Mouse (Mus musculus) midbrain, embryonic 11.5 days (tissue): ENCODE results near the gene Plekho2. TPM values are rescaled to one million over a fixed set of nuclear protein-coding genes. Genes with fewer than 3 reads are reported as not detected.

Experiments
- ATAC-seq: fragments of 200-750 bp; cut with Nextera tagmentation; 2 replicates; pipeline ENCODE4 v1.8.0; 2017; ENCODE audit warnings: moderate TSS enrichment, moderate library complexity; ENCODE audit not compliant: low FRiP score
- DNase-seq: peaks from one replicate; pipeline ENCODE4 v3.0.0; 2015; ENCODE audit warnings: low spot score; ENCODE audit errors: missing footprints
- H3K27ac ChIP-seq: fragments of 300-500 bp; sonication (generic); 2 replicates; pipeline ENCODE4 v1.5.1; 2014; ENCODE audit warnings: low read depth, low read length
- H3K27me3 ChIP-seq: fragments of 300-500 bp; sonication (generic); 2 replicates; pipeline ENCODE4 v1.6.1; 2014; ENCODE audit warnings: mild to moderate bottlenecking, low read length, moderate library complexity, mixed read lengths; ENCODE audit not compliant: control insufficient read depth, insufficient read depth
- H3K36me3 ChIP-seq: fragments of 300-500 bp; sonication (generic); 2 replicates; pipeline ENCODE4 v1.6.1; 2014; ENCODE audit warnings: mild to moderate bottlenecking, low read length, moderate library complexity, mixed read lengths; ENCODE audit not compliant: control insufficient read depth, insufficient read depth
- H3K4me1 ChIP-seq: fragments of 300-500 bp; sonication (generic); 2 replicates; pipeline ENCODE4 v1.6.1; 2014; ENCODE audit warnings: low read length; ENCODE audit not compliant: control insufficient read depth, insufficient read depth
- H3K4me2 ChIP-seq: fragments of 300-500 bp; sonication (generic); 2 replicates; pipeline ENCODE4 v1.6.1; 2014; ENCODE audit warnings: mild to moderate bottlenecking, moderate library complexity
- H3K4me3 ChIP-seq: fragments of 300-500 bp; sonication (generic); 2 replicates; pipeline ENCODE4 v1.5.1; 2014; ENCODE audit warnings: low read depth, low read length
- H3K9ac ChIP-seq: fragments of 300-500 bp; sonication (generic); 2 replicates; pipeline ENCODE4 v1.6.1; 2014; ENCODE audit warnings: low read length
- H3K9me3 ChIP-seq: fragments of 300-500 bp; sonication (generic); 2 replicates; pipeline ENCODE4 v1.6.1; 2016; ENCODE audit warnings: low read length; ENCODE audit not compliant: control insufficient read depth
- WGBS: fragments of 180-500 bp; shearing (Covaris S2); extraction: QIAGEN DNeasy Blood & Tissue Kit; methylation state at CpG from one replicate; pipeline ENCODE4 v1.1.7; 2014; 5-methylcytosine and 5-hydroxymethylcytosine counted together
- polyA plus RNA-seq: library from polyadenylated mRNA; unstranded; fragments of >200 nt; fragmentation: Nextera tagmentation; extraction: Ambion mirVana; gene quantifications from 2 replicates; pipeline ENCODE4 v1.2.1, GENCODE M21; 2014

The Plekho2 gene
- polyA plus RNA-seq, 1 experiment from 2014 or later: 8.2 TPM

DNA sequence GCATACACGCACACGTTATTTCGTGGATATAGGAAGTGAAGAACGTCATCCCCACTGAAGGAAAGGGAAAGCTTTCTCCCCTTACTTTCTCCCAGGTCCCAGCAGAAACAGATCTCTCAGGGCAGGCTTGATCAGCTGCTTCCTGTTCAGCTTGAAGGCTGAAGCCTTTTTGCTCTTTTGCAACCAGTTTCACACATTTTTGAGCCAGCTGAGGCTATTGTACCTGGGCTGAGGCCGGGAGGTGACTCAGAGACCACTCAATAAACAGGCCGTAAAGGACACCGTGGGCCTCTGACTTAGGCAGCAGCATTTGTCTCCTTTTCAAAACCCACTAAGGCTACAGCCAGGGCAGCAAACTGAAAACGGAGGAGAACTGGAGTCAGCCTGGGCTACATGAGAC is 46.9 kb downstream of the Plekho2 start:
- Histone ChIP-seq H3K36me3 (no peaks in the 10 kb centered on the region), H3K9me3 (no peaks in the 10 kb centered on the region), H3K27me3 (no peaks in the 10 kb centered on the region), H3K9ac (no peak overlapping the region), H3K4me3 (no peak overlapping the region), H3K27ac (no peak overlapping the region), H3K4me1 (no peaks in the 10 kb centered on the region), H3K4me2 (no peak overlapping the region)
- DNase-seq (no peak), ATAC-seq (no peak)
- 89% methylated on average over 8 of the region's 8 CpGs for WGBS

DNA sequence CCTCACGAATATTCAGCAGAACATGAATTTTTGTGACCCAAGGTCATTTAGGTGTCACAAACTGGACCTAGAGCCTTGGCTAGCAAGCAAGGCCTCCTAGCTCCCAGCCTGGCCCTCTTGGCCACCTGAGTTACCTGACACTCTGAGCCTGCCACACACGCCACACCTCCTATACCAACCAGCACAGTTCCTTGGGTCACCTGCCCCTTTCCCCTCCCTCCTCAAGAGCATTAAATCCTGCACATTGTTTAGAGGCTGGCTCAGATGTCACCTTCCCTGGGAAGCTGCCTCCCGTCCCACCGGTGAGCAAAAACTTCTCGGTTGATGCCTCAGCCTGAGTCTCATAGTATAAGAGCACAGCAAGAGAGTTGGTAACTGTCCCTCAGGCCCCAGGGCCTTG is 48.6 kb downstream of the Plekho2 start:
- H3K27ac ChIP-seq: no peak overlapping the region

DNA sequence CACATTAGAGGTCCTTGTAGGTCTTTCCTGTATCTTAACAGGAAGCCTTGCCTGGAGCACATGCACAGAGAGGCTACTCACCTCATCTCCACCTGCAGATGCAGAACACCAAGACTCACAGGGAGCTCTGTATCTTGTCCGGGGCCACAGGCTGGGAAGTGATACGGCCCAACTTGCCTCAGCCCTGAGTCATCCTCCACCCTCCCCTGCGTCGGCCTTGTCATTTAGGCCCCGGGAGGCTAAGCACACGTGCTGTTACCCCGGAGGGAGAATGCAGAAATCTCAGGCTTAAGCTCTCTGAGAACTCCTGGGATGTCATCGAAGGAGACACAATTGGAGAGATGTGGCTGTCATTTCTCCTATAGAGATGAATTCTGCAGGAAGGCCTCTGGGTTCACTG is 50.2 kb downstream of the Plekho2 start:
- H3K4me3 ChIP-seq: no peak overlapping the region
- H3K4me1 ChIP-seq: no peaks in the 10 kb centered on the region
- no peaks in the 10 kb centered on the region for H3K27me3 ChIP-seq
- no peak overlapping the region for H3K4me2 ChIP-seq
- H3K36me3 ChIP-seq: no peaks in the 10 kb centered on the region
- H3K9ac ChIP-seq: no peak overlapping the region
- H3K9me3 ChIP-seq: no peaks in the 10 kb centered on the region
- H3K27ac ChIP-seq: no peak overlapping the region
- DNase-seq (no peak), ATAC-seq (no peak)
- WGBS: 46% methylated on average over 8 of the region's 8 CpGs

More for the DNA sequence above, 48.6 kb downstream of the Plekho2 start:
- no peaks in the 10 kb centered on the region for H3K9me3 ChIP-seq
- H3K4me2 ChIP-seq: no peak overlapping the region
- WGBS: 83% methylated on average over 5 of the region's 5 CpGs
- H3K36me3 ChIP-seq: no peaks in the 10 kb centered on the region
- no peak overlapping the region for H3K9ac ChIP-seq
- DNase-seq (no peak), ATAC-seq (no peak)
- no peak overlapping the region for H3K4me3 ChIP-seq
- no peaks in the 10 kb centered on the region for H3K4me1 ChIP-seq
- no peaks in the 10 kb centered on the region for H3K27me3 ChIP-seq

DNA sequence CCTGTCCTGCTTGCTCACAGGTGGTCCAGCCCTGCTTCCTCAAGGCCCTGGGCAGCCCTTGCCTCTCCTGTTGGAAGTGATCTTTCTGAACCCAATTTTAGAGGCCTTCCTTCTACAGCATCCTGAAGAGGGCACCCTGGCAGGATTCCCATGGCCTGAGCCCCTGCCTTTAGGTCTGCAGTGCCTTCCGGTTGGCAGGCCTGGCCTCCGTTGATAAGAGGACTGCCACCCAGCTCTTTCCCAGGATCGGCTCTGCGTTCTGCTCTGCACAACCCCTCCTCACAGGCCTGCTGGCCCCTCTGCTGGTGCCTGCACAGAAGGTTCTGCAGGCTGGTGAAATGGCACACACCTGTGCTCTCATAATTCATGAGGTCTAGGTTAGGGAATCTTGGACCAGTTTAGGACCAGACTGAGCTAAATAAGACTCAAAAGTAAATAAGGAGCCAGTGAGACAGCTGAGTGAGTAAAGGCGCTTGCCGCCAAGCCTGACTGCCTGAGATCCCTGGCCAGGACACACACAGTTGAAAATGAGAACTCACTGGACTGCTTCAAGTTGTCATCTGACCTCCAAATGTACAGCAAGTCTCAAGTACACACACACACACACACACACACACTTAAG is 51.3 kb downstream of the Plekho2 start:
- no peaks in the 10 kb centered on the region for H3K27me3 ChIP-seq
- H3K9me3 ChIP-seq: no peaks in the 10 kb centered on the region
- DNase-seq (no peak), ATAC-seq (no peak)
- WGBS: 91% methylated on average over 6 of the region's 6 CpGs
- H3K4me3 ChIP-seq: no peak overlapping the region
- no peak overlapping the region for H3K9ac ChIP-seq
- no peak overlapping the region for H3K4me2 ChIP-seq
- no peaks in the 10 kb centered on the region; the same call in 1 of the 2 replicates for H3K4me1 ChIP-seq
- H3K27ac ChIP-seq: no peak overlapping the region
- H3K36me3 ChIP-seq: no peaks in the 10 kb centered on the region

DNA sequence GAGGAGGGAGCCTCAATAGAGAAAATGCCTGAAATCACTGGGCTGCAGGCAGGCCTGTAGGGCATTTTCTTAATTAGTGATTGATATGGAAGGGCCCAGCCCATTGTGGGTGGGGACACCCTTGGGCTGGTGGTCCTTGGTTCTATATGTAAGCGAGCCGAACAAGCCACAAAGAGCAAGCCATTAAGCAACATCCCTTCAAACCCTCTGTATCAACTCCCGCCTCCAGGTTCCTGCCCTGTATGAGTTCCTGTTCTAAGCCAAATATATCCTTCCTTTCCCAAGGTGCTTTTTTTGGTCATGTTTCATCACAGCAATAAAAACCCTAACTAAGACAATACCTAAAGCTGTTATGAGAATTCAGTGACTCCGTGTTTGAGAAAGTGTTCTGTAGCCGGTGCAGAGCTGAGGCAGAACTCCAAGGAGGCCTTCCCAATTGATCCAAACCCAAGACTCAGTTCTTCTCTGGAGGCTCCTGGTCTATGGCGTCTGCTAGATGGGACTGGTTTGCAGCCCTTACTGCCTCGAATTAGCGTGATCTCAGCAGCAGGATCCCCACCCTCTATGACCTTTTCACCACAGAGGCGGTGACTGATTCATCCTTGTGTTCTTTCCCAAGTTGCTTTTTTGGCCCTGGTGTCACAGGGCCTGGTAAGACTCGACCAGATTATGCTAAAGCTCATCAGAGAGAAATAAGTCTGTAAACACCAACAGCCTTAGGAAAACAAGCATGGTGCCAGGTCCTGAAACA is 54.2 kb downstream of the Plekho2 start:
- Histone ChIP-seq H3K9me3 (no peaks in the 10 kb centered on the region), H3K4me2 (no peak overlapping the region), H3K36me3 (no peaks in the 10 kb centered on the region), H3K4me3 (no peak overlapping the region), H3K27ac (no peak overlapping the region), H3K27me3 (0 out of 2 replicates have a peak, but pooled peaks cover 2% of the 10 kb centered on the region), H3K9ac (no peak overlapping the region), H3K4me1 (no peaks in the 10 kb centered on the region; the same call in 1 of the 2 replicates)
- no peak for ATAC-seq
- 80% methylated on average over 10 of the region's 10 CpGs for WGBS
- no peak for DNase-seq

DNA sequence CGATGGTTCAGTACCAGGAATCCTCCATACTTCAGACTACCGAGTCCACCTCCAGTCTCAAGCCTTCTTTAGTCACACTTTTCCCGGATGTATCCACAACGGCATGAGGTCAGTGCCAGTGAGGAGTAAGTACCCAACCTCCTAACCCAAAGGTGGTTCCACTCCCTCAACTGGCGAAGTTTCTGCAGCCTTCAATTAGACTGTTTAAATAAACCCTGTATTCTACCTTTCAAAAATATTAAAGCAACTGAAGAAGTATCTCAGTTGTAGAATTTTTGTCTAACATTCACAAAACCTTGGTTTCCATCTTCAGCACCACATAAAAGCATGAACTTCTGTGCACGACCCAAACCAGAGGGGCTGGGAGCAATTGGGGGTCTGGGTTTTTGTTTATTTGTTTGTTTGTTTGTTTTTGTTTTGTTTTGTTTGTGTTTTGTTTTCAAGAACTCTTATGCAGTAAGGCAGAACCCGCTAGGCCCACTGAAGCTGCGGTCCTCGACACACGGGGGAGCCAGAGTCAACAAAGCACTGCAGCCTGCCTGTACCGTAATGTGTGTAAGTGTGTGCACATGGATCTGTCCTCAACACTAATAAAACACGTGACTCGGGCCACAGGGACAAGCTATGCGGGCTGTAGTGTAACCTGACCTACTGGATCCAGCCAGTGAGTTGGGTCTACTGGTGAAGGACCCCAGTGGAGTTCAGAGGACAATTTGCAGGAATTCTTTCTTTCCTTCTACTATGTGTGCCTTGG is 56.1 kb downstream of the Plekho2 start:
- Histone ChIP-seq H3K4me1 (peaks cover 4% of the 10 kb centered on the region; the same call in 1 of the 2 replicates), H3K27me3 (0 out of 2 replicates have a peak, but pooled peaks cover 2% of the 10 kb centered on the region), H3K4me2 (peak overlapping the region; percentile 1; the same call in 1 of the 2 replicates), H3K36me3 (no peaks in the 10 kb centered on the region), H3K9ac (no peak overlapping the region), H3K4me3 (no peak overlapping the region), H3K27ac (no peak overlapping the region), H3K9me3 (no peaks in the 10 kb centered on the region)
- WGBS: 24% methylated on average over 14 of the region's 14 CpGs
- DNase-seq (peak; percentile 93), ATAC-seq (peak; percentile 74)

DNA sequence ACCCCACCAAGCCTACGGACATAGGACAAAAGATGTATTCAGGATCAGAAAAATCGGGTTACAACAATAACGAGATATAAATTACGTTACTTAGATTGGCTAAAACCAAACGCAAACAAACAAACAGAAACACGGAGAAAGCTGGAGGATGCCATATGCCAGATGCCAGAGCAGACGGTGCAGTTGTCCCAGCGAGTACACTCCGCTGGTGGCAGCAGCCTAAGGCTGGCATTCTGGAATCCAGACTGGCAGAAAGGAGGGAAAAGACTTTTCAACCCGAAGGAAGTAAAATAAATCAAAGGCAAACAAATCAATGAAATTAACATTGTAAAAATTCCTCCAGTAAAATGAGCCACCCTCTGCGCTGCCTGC is 59.3 kb downstream of the Plekho2 start:
- 21% methylated on average over 11 of the region's 11 CpGs for WGBS
- peaks cover 4% of the 10 kb centered on the region; the same call in 1 of the 2 replicates for H3K4me1 ChIP-seq
- no peaks in the 10 kb centered on the region for H3K36me3 ChIP-seq
- H3K4me2 ChIP-seq: peak overlapping the region; percentile 41
- no peaks in the 10 kb centered on the region for H3K9me3 ChIP-seq
- ATAC-seq: no peak
- no peak overlapping the region for H3K27ac ChIP-seq
- 0 out of 2 replicates have a peak, but pooled peaks cover 2% of the 10 kb centered on the region for H3K27me3 ChIP-seq
- H3K9ac ChIP-seq: no peak overlapping the region
- no peak for DNase-seq
- peak overlapping the region; percentile 6; the same call in 1 of the 2 replicates for H3K4me3 ChIP-seq

DNA sequence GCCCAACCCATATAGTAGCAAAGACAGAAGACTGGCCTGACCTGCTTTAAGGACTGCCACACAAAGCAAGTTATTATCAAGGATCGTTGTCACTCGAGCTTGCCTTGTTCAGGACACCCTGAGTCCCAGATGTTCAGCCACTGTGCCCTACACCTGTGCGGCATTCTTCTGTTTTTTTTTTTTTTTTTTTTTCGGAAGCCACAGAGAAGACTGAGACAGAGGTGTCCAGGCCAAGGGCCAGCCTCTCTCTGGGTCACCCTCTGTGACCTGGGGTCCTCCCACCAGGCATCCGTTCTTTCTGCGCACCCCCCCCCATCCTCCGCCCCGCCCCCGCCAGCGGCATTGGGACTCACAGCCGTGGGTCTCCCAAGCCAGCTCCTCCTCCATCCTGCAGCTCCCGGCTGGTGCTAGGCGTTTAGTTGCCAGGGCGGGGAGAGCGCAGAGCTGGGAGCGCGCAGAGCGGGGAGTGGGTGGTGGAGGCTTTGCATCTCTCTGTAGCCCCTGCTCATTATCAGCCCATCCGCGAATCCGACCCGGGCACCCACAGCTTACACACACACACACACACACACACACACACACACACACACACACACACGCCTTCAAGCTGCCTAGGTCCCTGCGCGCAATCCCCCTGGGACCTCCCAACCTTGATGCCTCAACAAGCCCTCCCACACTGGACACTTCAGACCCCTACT is 59.9 kb downstream of the Plekho2 start, which contains the start of gene Ankdd1a:
Gene Ankdd1a (minus strand): TSS at position 387 of the 698 bp plus-strand sequence.
- DNase-seq (peak; percentile 88), ATAC-seq (no peak)
- Histone ChIP-seq H3K4me1 (peaks cover 4% of the 10 kb centered on the region; the same call in 1 of the 2 replicates), H3K27ac (no peak within 1 kb of the TSS), H3K9me3 (no peaks in the 10 kb centered on the region), H3K27me3 (0 out of 2 replicates have a peak, but pooled peaks cover 2% of the 10 kb centered on the region), H3K4me2 (peak within 1 kb of the TSS; percentile 41), H3K9ac (0 out of 2 replicates have a peak within 1 kb of the TSS, but pooled peaks have one; percentile 10), H3K36me3 (no peaks in the 10 kb centered on the region), H3K4me3 (peak within 1 kb of the TSS; percentile 6)
- 10% methylated on average over 22 of the region's 25 CpGs for WGBS
